Mouse (Mus musculus): ENCODE measurements around the gene Arf3.

GRCm38 (mm10) chr15:98788972-98789660 lies 26.1 kb upstream of the Arf3 start:
- no peak for TF ChIP-seq CTCF (IDR thresholded peaks at IDR 0.05; ENCODE audit: borderline replicate concordance, control insufficient read depth, extremely low read depth, insufficient read depth, low read length, poor library complexity)
- TF ChIP-seq POLR2A (IDR thresholded peaks at IDR 0.05; ENCODE audit: control insufficient read depth, extremely low read depth, insufficient read depth, low read length, poor library complexity), result no peak
